Mouse (Mus musculus) cerebellum, postnatal 14 days (tissue): ENCODE results near the gene Nat8f4.
"Not testable (repeated sequence)": the region's sequence is repeated elsewhere in the genome, so short reads cannot be mapped to it uniquely, and the experiment has no call there.

ENCODE experiments used
- DNase-seq, 2 experiments: peaks; one replicate each; pipeline ENCODE4 v3.0.0; 2021; ENCODE audit warnings: mixed read lengths in 2 of 2

The Nat8f4 gene

GRCm38 (mm10) chr6:85898596-85899475 is 5.8 kb downstream of the Nat8f4 start:
- DNase-seq = not testable (repeated sequence)

GRCm38 (mm10) chr6:85895061-85895648 is 9.5 kb downstream of the Nat8f4 start:
- peak; percentile 35 to 54 for DNase-seq

GRCm38 (mm10) chr6:85888961-85889360 is 15.7 kb downstream of the Nat8f4 start:
- DNase-seq = no peak

GRCm38 (mm10) chr6:85884311-85884710 is 20.4 kb downstream of the Nat8f4 start:
- no peak for DNase-seq

- DNase-seq = not testable (repeated sequence)
Observed at GRCm38 (mm10) chr6:85883246-85883645, 21.4 kb downstream of the Nat8f4 start.

- not testable (repeated sequence) for DNase-seq
Observed at GRCm38 (mm10) chr6:85869006-85869405, 35.7 kb downstream of the Nat8f4 start, which contains the start of gene Nat8f2. TSS of gene Nat8f2 (minus strand) at chr6:85869158.

- DNase-seq = no peak
Observed at GRCm38 (mm10) chr6:85867726-85868690, 36.7 kb downstream of the Nat8f4 start.

- not testable (repeated sequence) for DNase-seq
Observed at GRCm38 (mm10) chr6:85866995-85867394, 37.7 kb downstream of the Nat8f4 start.

GRCm38 (mm10) chr6:85866166-85866565 is 38.5 kb downstream of the Nat8f4 start:
- not testable (repeated sequence) for DNase-seq

GRCm38 (mm10) chr6:85864900-85865639 is 39.6 kb downstream of the Nat8f4 start:
- peak; percentile 27 to 42 for DNase-seq

GRCm38 (mm10) chr6:85863840-85864239 is 40.8 kb downstream of the Nat8f4 start:
- no peak for DNase-seq

- DNase-seq = no peak
Observed at GRCm38 (mm10) chr6:85863136-85863535, 41.5 kb downstream of the Nat8f4 start.

- no peak for DNase-seq
Observed at GRCm38 (mm10) chr6:85862565-85862964, 42.1 kb downstream of the Nat8f4 start.

- DNase-seq = no peak
Observed at GRCm38 (mm10) chr6:85861247-85861646, 43.4 kb downstream of the Nat8f4 start.

- peak; percentile 37 to 44 for DNase-seq
Observed at GRCm38 (mm10) chr6:85856194-85856678, 48.4 kb downstream of the Nat8f4 start.

- DNase-seq = no peak
Observed at GRCm38 (mm10) chr6:85853481-85853880, 51.2 kb downstream of the Nat8f4 start.

GRCm38 (mm10) chr6:85851062-85851773 is 53.5 kb downstream of the Nat8f4 start:
- no peak for DNase-seq

GRCm38 (mm10) chr6:85849240-85849639 is 55.4 kb downstream of the Nat8f4 start:
- DNase-seq = no peak
